Mouse (Mus musculus) lung, postnatal 25 days (tissue): ENCODE data around the gene Ankrd37.

Experiments
- DNase-seq: peaks from one replicate; pipeline ENCODE4 v3.0.0; 2022; ENCODE audit warnings: low spot score

Ankrd37 gene

DNA sequence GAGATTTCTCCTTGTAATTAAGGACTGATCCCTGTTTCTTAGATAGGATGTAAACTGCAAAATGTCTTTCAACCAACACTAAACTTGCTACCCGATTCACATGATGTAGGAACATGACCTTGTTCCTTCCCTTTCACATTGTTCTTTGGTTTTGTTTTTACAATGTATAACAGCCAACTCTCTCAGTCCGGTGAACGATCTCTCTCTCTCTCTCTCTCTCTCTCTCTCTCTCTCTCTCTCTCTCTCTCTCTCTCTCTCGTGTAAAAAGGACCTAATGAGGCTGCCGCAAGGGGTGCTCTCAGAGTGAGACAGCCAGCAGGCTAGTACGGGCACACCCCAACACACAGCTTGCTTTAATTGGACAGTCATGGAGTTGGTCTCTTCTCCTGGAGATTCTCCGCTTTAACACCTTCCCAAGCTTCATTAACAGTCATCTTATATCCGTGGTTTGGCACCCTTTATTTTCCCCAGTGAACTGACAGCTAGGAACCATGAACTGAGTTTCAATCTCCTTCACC, 31.5 kb downstream of the Ankrd37 start:
- DNase-seq, result no peak

DNA sequence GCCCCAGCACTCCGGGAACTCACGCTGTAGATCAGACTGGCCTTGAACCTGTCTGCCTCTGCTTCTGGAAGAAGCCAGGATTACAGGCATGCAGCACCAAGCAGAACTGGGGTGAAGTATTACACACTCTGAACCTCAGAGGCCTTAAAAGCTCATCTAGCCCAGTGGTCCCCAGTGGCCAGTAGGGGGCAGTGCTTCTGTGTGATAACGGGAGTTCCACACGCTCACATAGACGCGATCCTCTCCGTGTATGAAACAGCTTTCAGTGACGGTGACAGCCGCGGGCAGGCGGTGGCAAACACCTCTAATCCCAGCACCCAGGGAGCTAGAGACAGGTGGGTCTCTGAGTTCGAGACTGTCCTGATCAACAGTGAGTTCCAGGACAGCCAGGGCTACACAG, 34.6 kb downstream of the Ankrd37 start:
- no peak for DNase-seq

DNA sequence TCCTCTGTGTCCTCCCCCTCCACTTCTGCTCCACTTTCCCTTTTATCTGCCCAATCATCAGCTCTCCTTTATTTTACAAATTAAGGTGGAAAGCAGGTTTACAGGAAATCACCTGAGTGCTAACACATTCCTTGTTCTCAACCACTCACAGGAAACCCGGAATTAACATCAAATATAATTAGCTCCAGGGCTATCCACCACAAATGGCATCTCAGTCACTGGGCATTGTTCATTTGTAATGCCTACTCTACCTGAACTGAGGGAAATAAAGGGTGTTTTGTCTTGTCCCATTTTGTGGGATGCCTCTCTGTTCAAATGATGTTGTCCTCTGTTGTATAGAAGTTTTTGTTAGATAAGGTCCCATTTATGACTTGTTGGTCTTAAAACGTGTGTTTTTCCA, 54.9 kb downstream of the Ankrd37 start:
- no peak for DNase-seq
